Mouse (Mus musculus) intestine, embryonic 14.5 days (tissue): Measurements from ENCODE around the gene Olfr1219. TPM values are rescaled to one million over a fixed set of nuclear protein-coding genes. Genes with fewer than 3 reads are reported as not detected.

Experiments used
- polyA plus RNA-seq: library from polyadenylated mRNA; unstranded; fragments of >200 nt; fragmentation: Nextera tagmentation; extraction: Ambion mirVana; gene quantifications from 2 replicates; pipeline ENCODE4 v1.2.1, GENCODE M21; 2014

The Olfr1219 gene
- polyA plus RNA-seq, 1 experiment from 2014 or later = not detected

Other genes with a start within 250 kb of the Olfr1219 start
- gene Olfr1204, start 234.2 kb downstream of the Olfr1219 start, polyA plus RNA-seq = not detected in 2 replicates
- gene Olfr1206, start 220.3 kb downstream of the Olfr1219 start, polyA plus RNA-seq = not detected in 2 replicates
- not detected in 2 replicates for gene Olfr1208, start 181.2 kb downstream of the Olfr1219 start, polyA plus RNA-seq
- gene Olfr1209, start 168.4 kb downstream of the Olfr1219 start, polyA plus RNA-seq = not detected in 2 replicates
- gene Olfr1211, start 145.4 kb downstream of the Olfr1219 start, polyA plus RNA-seq = not detected in 2 replicates
- not detected in 2 replicates for gene Olfr1212, start 129.5 kb downstream of the Olfr1219 start, polyA plus RNA-seq
- not detected in 2 replicates for gene Gm13762, start 103.2 kb downstream of the Olfr1219 start, polyA plus RNA-seq
- not detected in 2 replicates for gene Olfr1214, start 90.9 kb downstream of the Olfr1219 start, polyA plus RNA-seq
- gene Olfr1215, start 76.5 kb downstream of the Olfr1219 start, polyA plus RNA-seq = not detected in 2 replicates
- gene Olfr1216, start 65.2 kb downstream of the Olfr1219 start, polyA plus RNA-seq = not detected in 2 replicates
- gene Olfr1217, start 51.4 kb downstream of the Olfr1219 start, polyA plus RNA-seq = not detected in 2 replicates
- not detected in 2 replicates for gene Olfr1218, start 22.3 kb downstream of the Olfr1219 start, polyA plus RNA-seq
- gene Olfr1220, start 23.3 kb upstream of the Olfr1219 start, polyA plus RNA-seq = not detected in 2 replicates
- not detected in 2 replicates for gene Olfr1221, start 33.8 kb upstream of the Olfr1219 start, polyA plus RNA-seq
- not detected in 2 replicates for gene Olfr1222, start 49.5 kb upstream of the Olfr1219 start, polyA plus RNA-seq
- gene Olfr1223, start 68.0 kb upstream of the Olfr1219 start, polyA plus RNA-seq = not detected in 2 replicates
- gene Olfr1224-ps1, start 80.6 kb upstream of the Olfr1219 start, polyA plus RNA-seq = not detected in 2 replicates
- not detected in 2 replicates for gene Olfr1225, start 91.2 kb upstream of the Olfr1219 start, polyA plus RNA-seq
- not detected in 2 replicates for gene Olfr1226, start 116.5 kb upstream of the Olfr1219 start, polyA plus RNA-seq
- not detected in 2 replicates for gene Olfr1228, start 170.5 kb upstream of the Olfr1219 start, polyA plus RNA-seq
- not detected in 2 replicates for gene Olfr1229, start 204.5 kb upstream of the Olfr1219 start, polyA plus RNA-seq
- not detected in 2 replicates for gene Olfr1230, start 213.8 kb upstream of the Olfr1219 start, polyA plus RNA-seq
- gene Olfr1231, start 223.6 kb upstream of the Olfr1219 start, polyA plus RNA-seq = not detected in 2 replicates
- gene Olfr1232, start 246.2 kb upstream of the Olfr1219 start, polyA plus RNA-seq = not detected in 2 replicates